In genomic region chr1:43558329-43558728, GRCm38 (mm10) we compare ENCODE assay signal across 14 mouse cellular contexts.
"Had no signal": no experiment of that assay in that cellular context is flagged by ENCODE, and none has a peak within 500 bp of the region (broad histone marks: within the 10 kb centered on the region; RNA-seq: fewer than 3 reads in every experiment).

No protein-coding gene starts in this region.

- ATAC-seq: intestine, embryonic 15.5 days; midbrain, embryonic 13.5 days had no signal

- DNase-seq: kidney, adult 18-20 months; kidney, postnatal 10 days; kidney, postnatal 4 days; lung, embryonic 14.5 days; lung, postnatal 10 days; lung, postnatal 4 days; right cerebral cortex, adult 18-20 months; right cerebral cortex, postnatal 25 days; thymus, adult 2 months; thymus, postnatal 36 days had no signal

- H3K27me3 ChIP-seq: intestine, embryonic 15.5 days; limb, embryonic 15.5 days; midbrain, embryonic 13.5 days had no signal

- H3K4me2 ChIP-seq: intestine, embryonic 15.5 days; limb, embryonic 15.5 days; lung, embryonic 14.5 days; midbrain, embryonic 13.5 days had no signal

- H3K27ac ChIP-seq: intestine, embryonic 15.5 days; layer of hippocampus, adult 2 months; limb, embryonic 15.5 days; midbrain, embryonic 13.5 days had no signal

- H3K9me3 ChIP-seq: intestine, embryonic 15.5 days; limb, embryonic 15.5 days; midbrain, embryonic 13.5 days had no signal

- H3K9ac ChIP-seq: intestine, embryonic 15.5 days; limb, embryonic 15.5 days; lung, embryonic 14.5 days; midbrain, embryonic 13.5 days had no signal

- H3K4me3 ChIP-seq: intestine, embryonic 15.5 days; layer of hippocampus, adult 2 months; limb, embryonic 15.5 days; midbrain, embryonic 13.5 days had no signal

- H3K4me1 ChIP-seq: intestine, embryonic 15.5 days had no signal
